Mouse (Mus musculus) heart, postnatal 0 days (tissue): Measurements from ENCODE around the gene Pcbp3.

Experiments
- CTCF ChIP-seq: IDR thresholded peaks from 2 replicates; pipeline ENCODE4 v1.5.1; 2016; ENCODE audit warnings: antibody characterized with exemption, control low read depth, low read depth
- EP300 ChIP-seq: IDR thresholded peaks from 2 replicates; pipeline ENCODE4 v1.6.1; 2016; ENCODE audit warnings: antibody characterized with exemption, low read depth

DNA sequence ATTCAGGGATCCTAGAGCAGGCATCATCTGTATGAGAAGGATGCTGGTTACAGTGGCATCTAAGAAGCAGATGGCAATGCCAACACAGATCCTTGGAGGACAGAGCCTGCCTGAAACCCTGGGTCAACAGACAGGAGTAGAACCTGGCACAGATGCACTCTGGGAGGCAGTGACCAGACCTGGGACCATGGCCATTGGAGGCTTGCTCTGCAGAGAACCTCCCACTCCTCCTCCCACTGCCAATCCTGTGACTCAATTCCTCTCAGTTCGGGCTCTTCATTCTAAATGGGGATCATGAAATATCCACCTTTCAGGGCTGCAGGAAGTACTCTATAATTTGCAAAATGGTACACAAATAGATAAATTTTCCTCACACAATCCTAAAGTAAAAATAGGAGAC, 120.5 kb downstream of the Pcbp3 start:
- no peak for TF ChIP-seq CTCF
- TF ChIP-seq EP300, result no peak
